Mouse (Mus musculus) thymus, adult 2 months (tissue): ENCODE data around the gene Pcdh15.

Experiments
- CTCF ChIP-seq: fragments of 200-500 bp; IDR thresholded peaks from 2 replicates; pipeline ENCODE4 v1.5.1; 2012; ENCODE audit warnings: mild to moderate bottlenecking, control low read depth, low read length, moderate library complexity, borderline replicate concordance; ENCODE audit not compliant: control insufficient read depth, poor library complexity, insufficient read depth; ENCODE audit errors: extremely low read depth
- POLR2A ChIP-seq: fragments of 200-500 bp; IDR thresholded peaks from 2 replicates; pipeline ENCODE4 v1.6.1; 2012; ENCODE audit warnings: mild to moderate bottlenecking, low read length, control low read depth, moderate library complexity; ENCODE audit not compliant: control insufficient read depth, poor library complexity, insufficient read depth; ENCODE audit errors: extremely low read depth

- no peak for TF ChIP-seq POLR2A
- no peak for TF ChIP-seq CTCF
Measured at GRCm38 (mm10) chr10:74181921-74182320, 1082.8 kb downstream of the Pcdh15 start.
